ENCODE assay signal across 18 mouse cellular contexts in the genomic region with DNA sequence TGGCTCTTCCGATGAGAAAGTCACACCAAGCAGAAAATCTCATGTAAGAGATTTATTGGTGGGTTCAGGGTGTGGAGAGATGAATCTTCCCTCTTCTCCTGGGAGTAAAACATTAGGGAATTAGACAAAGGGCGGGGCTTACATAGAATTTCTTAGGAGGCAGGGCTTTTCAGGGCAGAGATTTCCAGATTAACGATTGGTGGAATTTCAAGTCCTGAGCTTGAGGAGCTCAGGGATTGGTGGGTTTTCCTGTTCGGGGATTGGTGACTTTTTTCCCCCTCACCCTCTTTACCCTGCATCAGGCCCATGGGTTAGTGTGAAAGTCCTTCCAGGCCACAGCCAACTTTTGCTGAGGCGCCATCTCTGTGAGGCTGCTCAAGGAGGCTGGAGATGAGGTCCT. TPM values are rescaled to one million over a fixed set of nuclear protein-coding genes. Genes with fewer than 3 reads are reported as not detected.
DNase-seq lines count a peak whose midpoint lies in the region; ATAC-seq and TF ChIP-seq lines count a peak whose summit lies in the region.
"Had no signal": no experiment of that assay in that cellular context is flagged by ENCODE, and none has a peak within 500 bp of the region (broad histone marks: within the 10 kb centered on the region; RNA-seq: fewer than 3 reads in every experiment).

No protein-coding gene starts in this region.

- H3K36me3 ChIP-seq in forebrain, embryonic 13.5 days (ENCODE audit: poor library complexity, severe bottlenecking): peaks cover 11% of the 10 kb centered on the region
- H3K36me3 ChIP-seq in forebrain, embryonic 16.5 days (ENCODE audit: control insufficient read depth, insufficient read depth): peaks cover 6% of the 10 kb centered on the region; the same call in 1 of the 2 replicates
- peaks cover 12% of the 10 kb centered on the region for H3K36me3 ChIP-seq in midbrain, embryonic 12.5 days
- H3K36me3 ChIP-seq in midbrain, postnatal 0 days (ENCODE audit: insufficient read depth, low read length): peaks cover 7% of the 10 kb centered on the region
- H3K36me3 ChIP-seq in hindbrain, postnatal 0 days (ENCODE audit: insufficient read depth, low read length): peaks cover 6% of the 10 kb centered on the region; the same call in 1 of the 2 replicates

- no peaks in the 10 kb centered on the region for H3K9me3 ChIP-seq in forebrain, embryonic 13.5 days (replicated peaks)
- no peaks in the 10 kb centered on the region for H3K9me3 ChIP-seq in forebrain, embryonic 16.5 days (ENCODE audit: control insufficient read depth, low read length)
- no peaks in the 10 kb centered on the region for H3K9me3 ChIP-seq in midbrain, embryonic 12.5 days
- H3K9me3 ChIP-seq in midbrain, postnatal 0 days (ENCODE audit: low read length): no peaks in the 10 kb centered on the region
- H3K9me3 ChIP-seq in hindbrain, postnatal 0 days (ENCODE audit: low read length): no peaks in the 10 kb centered on the region
- H3K9me3 ChIP-seq: embryonic facial prominence, embryonic 12.5 days had no signal

- no peak for TF ChIP-seq CTCF in midbrain, postnatal 0 days (IDR thresholded peaks at IDR 0.05)
- TF ChIP-seq CTCF in hindbrain, postnatal 0 days (IDR thresholded peaks at IDR 0.05; ENCODE audit: low read depth): no peak

- H3K4me2 ChIP-seq in forebrain, embryonic 13.5 days: no peak overlapping the region
- no peak overlapping the region for H3K4me2 ChIP-seq in forebrain, embryonic 16.5 days (ENCODE audit: low read length)
- H3K4me2 ChIP-seq in midbrain, embryonic 12.5 days (replicated peaks): no peak overlapping the region
- H3K4me2 ChIP-seq in midbrain, postnatal 0 days (ENCODE audit: low read depth, low read length, poor library complexity, severe bottlenecking): no peak overlapping the region
- H3K4me2 ChIP-seq in hindbrain, postnatal 0 days (ENCODE audit: low read depth, low read length): no peak overlapping the region

- H3K27me3 ChIP-seq in forebrain, embryonic 13.5 days: no peaks in the 10 kb centered on the region
- no peaks in the 10 kb centered on the region for H3K27me3 ChIP-seq in forebrain, embryonic 16.5 days (replicated peaks; ENCODE audit: control insufficient read depth, insufficient read depth, low read length)
- H3K27me3 ChIP-seq in midbrain, embryonic 12.5 days: no peaks in the 10 kb centered on the region
- H3K27me3 ChIP-seq in midbrain, postnatal 0 days (ENCODE audit: insufficient read depth, low read length): no peaks in the 10 kb centered on the region
- no peaks in the 10 kb centered on the region for H3K27me3 ChIP-seq in hindbrain, postnatal 0 days (ENCODE audit: insufficient read depth, low read length)
- H3K27me3 ChIP-seq: embryonic facial prominence, embryonic 12.5 days had no signal

- H3K4me3 ChIP-seq in forebrain, embryonic 13.5 days: no peak overlapping the region
- no peak overlapping the region for H3K4me3 ChIP-seq in forebrain, embryonic 16.5 days (replicated peaks; ENCODE audit: low read length)
- H3K4me3 ChIP-seq in midbrain, embryonic 12.5 days: no peak overlapping the region
- H3K4me3 ChIP-seq in midbrain, postnatal 0 days (ENCODE audit: low read depth, low read length): no peak overlapping the region
- no peak overlapping the region for H3K4me3 ChIP-seq in hindbrain, postnatal 0 days (ENCODE audit: low read length)

- H3K27ac ChIP-seq in forebrain, embryonic 13.5 days: no peak overlapping the region
- H3K27ac ChIP-seq in forebrain, embryonic 16.5 days (ENCODE audit: low read length): no peak overlapping the region
- H3K27ac ChIP-seq in midbrain, embryonic 12.5 days (replicated peaks): no peak overlapping the region
- H3K27ac ChIP-seq in midbrain, postnatal 0 days (ENCODE audit: low read depth, low read length): no peak overlapping the region; the same call in 1 of the 2 replicates
- peak overlapping the region; percentile 21; the same call in 1 of the 2 replicates for H3K27ac ChIP-seq in hindbrain, postnatal 0 days
- H3K27ac ChIP-seq: embryonic facial prominence, embryonic 12.5 days had no signal

- ATAC-seq in forebrain, embryonic 13.5 days: no peak
- no peak for ATAC-seq in forebrain, embryonic 16.5 days
- no peak for ATAC-seq in midbrain, embryonic 12.5 days (ENCODE audit: low FRiP score, low read depth)
- no peak for ATAC-seq in midbrain, postnatal 0 days (ENCODE audit: low FRiP score)
- no peak for ATAC-seq in hindbrain, postnatal 0 days

- 0 out of 2 replicates have a peak overlapping the region, but pooled peaks have one; percentile 9 for H3K9ac ChIP-seq in forebrain, embryonic 13.5 days
- no peak overlapping the region for H3K9ac ChIP-seq in forebrain, embryonic 16.5 days (replicated peaks; ENCODE audit: low read depth, low read length)
- 0 out of 2 replicates have a peak overlapping the region, but pooled peaks have one; percentile 32 for H3K9ac ChIP-seq in midbrain, embryonic 12.5 days (replicated peaks)
- H3K9ac ChIP-seq in midbrain, postnatal 0 days (replicated peaks; ENCODE audit: low read length, poor library complexity, severe bottlenecking): no peak overlapping the region
- H3K9ac ChIP-seq in hindbrain, postnatal 0 days (replicated peaks; ENCODE audit: low read length): no peak overlapping the region
- H3K9ac ChIP-seq: embryonic facial prominence, embryonic 12.5 days had no signal

- no peak for DNase-seq in midbrain, postnatal 0 days (ENCODE audit: low spot score)
- DNase-seq in R1 (ENCODE audit: low read depth, low spot score): peak; percentile 72
- DNase-seq in hindbrain, postnatal 0 days (ENCODE audit: low spot score): no peak
- DNase-seq in kidney, adult 18-20 months: no peak
- DNase-seq in left cerebral cortex, adult 9 months (ENCODE audit: low spot score in 2 of 2): no peak
- DNase-seq: heart, postnatal 10 days; kidney, adult 8-10 months; kidney, postnatal 25 days; layer of hippocampus, adult 9-11 months; lung, postnatal 10 days; right cerebral cortex, adult 18-20 months; thymus, postnatal 25 days had no signal

- H3K4me1 ChIP-seq in forebrain, embryonic 13.5 days: peaks cover 29% of the 10 kb centered on the region
- peaks cover 23% of the 10 kb centered on the region for H3K4me1 ChIP-seq in forebrain, embryonic 16.5 days (replicated peaks; ENCODE audit: control insufficient read depth, insufficient read depth, low read length)
- peaks cover 26% of the 10 kb centered on the region for H3K4me1 ChIP-seq in midbrain, embryonic 12.5 days
- peaks cover 13% of the 10 kb centered on the region for H3K4me1 ChIP-seq in midbrain, postnatal 0 days (ENCODE audit: insufficient read depth, low read length)
- peaks cover 6% of the 10 kb centered on the region for H3K4me1 ChIP-seq in hindbrain, postnatal 0 days (ENCODE audit: insufficient read depth, low read length)

- WGBS in forebrain, embryonic 13.5 days: 75% methylated on average over 5 of the region's 5 CpGs
- WGBS in forebrain, embryonic 16.5 days: 81% methylated on average over 5 of the region's 5 CpGs
- WGBS in midbrain, embryonic 12.5 days: 75% methylated on average over 5 of the region's 5 CpGs
- 84% methylated on average over 5 of the region's 5 CpGs for WGBS in midbrain, postnatal 0 days
- WGBS in hindbrain, postnatal 0 days: 75% methylated on average over 5 of the region's 5 CpGs

RNA-seq across cellular contexts. Expression of a gene that starts 1.1 kb away (rescaled TPM):
- 55.8 and 60.5 TPM in 2 replicates for polyA plus RNA-seq in forebrain, embryonic 13.5 days (2015; fragmentation: Nextera tagmentation; extraction: Ambion mirVana)
- polyA plus RNA-seq in forebrain, embryonic 16.5 days (2015; fragmentation: Nextera tagmentation; extraction: Ambion mirVana): 69.4 and 70.4 TPM in 2 replicates
- polyA plus RNA-seq in midbrain, embryonic 12.5 days (2016; fragmentation: Nextera tagmentation; extraction: Ambion mirVana): 56.9 and 58.3 TPM in 2 replicates
- total RNA-seq in midbrain, postnatal 0 days (2014; rRNA removed): 59.9 and 67.1 TPM in 2 replicates
- polyA plus RNA-seq in midbrain, postnatal 0 days (2015; fragmentation: Nextera tagmentation; extraction: Ambion mirVana): 35.2 and 35.8 TPM in 2 replicates
- 73.5 and 79.1 TPM in 2 replicates for total RNA-seq in hindbrain, postnatal 0 days (2014; rRNA removed)
- 36.4 and 36.9 TPM in 2 replicates for polyA plus RNA-seq in hindbrain, postnatal 0 days (2015; fragmentation: Nextera tagmentation; extraction: Ambion mirVana)

RNA-seq across cellular contexts. Expression of a gene that starts 8.7 kb away (rescaled TPM):
- 273 and 305 TPM in 2 replicates for polyA plus RNA-seq in forebrain, embryonic 13.5 days (2015; fragmentation: Nextera tagmentation; extraction: Ambion mirVana)
- polyA plus RNA-seq in forebrain, embryonic 16.5 days (2015; fragmentation: Nextera tagmentation; extraction: Ambion mirVana): 325 and 344 TPM in 2 replicates
- polyA plus RNA-seq in midbrain, embryonic 12.5 days (2016; fragmentation: Nextera tagmentation; extraction: Ambion mirVana): 262 and 271 TPM in 2 replicates
- total RNA-seq in midbrain, postnatal 0 days (2014; rRNA removed): 216 and 236 TPM in 2 replicates
- polyA plus RNA-seq in midbrain, postnatal 0 days (2015; fragmentation: Nextera tagmentation; extraction: Ambion mirVana): 325 and 348 TPM in 2 replicates
- total RNA-seq in hindbrain, postnatal 0 days (2014; rRNA removed): 264 and 279 TPM in 2 replicates
- polyA plus RNA-seq in hindbrain, postnatal 0 days (2015; fragmentation: Nextera tagmentation; extraction: Ambion mirVana): 275 and 290 TPM in 2 replicates

RNA-seq across cellular contexts. Expression of a gene that starts 30.0 kb away (rescaled TPM):
- 0.30 and 0.42 TPM in 2 replicates for polyA plus RNA-seq in forebrain, embryonic 13.5 days (2015; fragmentation: Nextera tagmentation; extraction: Ambion mirVana)
- polyA plus RNA-seq in forebrain, embryonic 16.5 days (2015; fragmentation: Nextera tagmentation; extraction: Ambion mirVana): 0.17 and 0.66 TPM in 2 replicates
- polyA plus RNA-seq in midbrain, embryonic 12.5 days (2016; fragmentation: Nextera tagmentation; extraction: Ambion mirVana): 0.22 and 0.28 TPM in 2 replicates
- 0.28 and 1.6 TPM in 2 replicates for total RNA-seq in midbrain, postnatal 0 days (2014; rRNA removed)
- 0.62 and 0.81 TPM in 2 replicates for polyA plus RNA-seq in midbrain, postnatal 0 days (2015; fragmentation: Nextera tagmentation; extraction: Ambion mirVana)
- total RNA-seq in hindbrain, postnatal 0 days (2014; rRNA removed): 0.61 and 1.0 TPM in 2 replicates
- polyA plus RNA-seq in hindbrain, postnatal 0 days (2015; fragmentation: Nextera tagmentation; extraction: Ambion mirVana): 0.59 and 0.71 TPM in 2 replicates
- total RNA-seq: megakaryocyte-erythroid progenitor cell, adult 5-6 weeks; MEL had no signal

RNA-seq across cellular contexts. Expression of a gene that starts 31.5 kb away (rescaled TPM):
- polyA plus RNA-seq in forebrain, embryonic 13.5 days (2015; fragmentation: Nextera tagmentation; extraction: Ambion mirVana): 33.4 and 37.8 TPM in 2 replicates
- 48.1 and 54.0 TPM in 2 replicates for polyA plus RNA-seq in forebrain, embryonic 16.5 days (2015; fragmentation: Nextera tagmentation; extraction: Ambion mirVana)
- polyA plus RNA-seq in midbrain, embryonic 12.5 days (2016; fragmentation: Nextera tagmentation; extraction: Ambion mirVana): 33.1 and 34.9 TPM in 2 replicates
- total RNA-seq in midbrain, postnatal 0 days (2014; rRNA removed): 115 and 122 TPM in 2 replicates
- 50.2 and 54.7 TPM in 2 replicates for polyA plus RNA-seq in midbrain, postnatal 0 days (2015; fragmentation: Nextera tagmentation; extraction: Ambion mirVana)
- 118 and 126 TPM in 2 replicates for total RNA-seq in hindbrain, postnatal 0 days (2014; rRNA removed)
- 40.6 and 41.9 TPM in 2 replicates for polyA plus RNA-seq in hindbrain, postnatal 0 days (2015; fragmentation: Nextera tagmentation; extraction: Ambion mirVana)

RNA-seq across cellular contexts. Expression of a gene that starts 37.0 kb away (rescaled TPM):
- 200 and 211 TPM in 2 replicates for polyA plus RNA-seq in forebrain, embryonic 13.5 days (2015; fragmentation: Nextera tagmentation; extraction: Ambion mirVana)
- 210 and 213 TPM in 2 replicates for polyA plus RNA-seq in forebrain, embryonic 16.5 days (2015; fragmentation: Nextera tagmentation; extraction: Ambion mirVana)
- polyA plus RNA-seq in midbrain, embryonic 12.5 days (2016; fragmentation: Nextera tagmentation; extraction: Ambion mirVana): 245 and 248 TPM in 2 replicates
- 256 and 261 TPM in 2 replicates for total RNA-seq in midbrain, postnatal 0 days (2014; rRNA removed)
- 210 and 218 TPM in 2 replicates for polyA plus RNA-seq in midbrain, postnatal 0 days (2015; fragmentation: Nextera tagmentation; extraction: Ambion mirVana)
- 297 and 309 TPM in 2 replicates for total RNA-seq in hindbrain, postnatal 0 days (2014; rRNA removed)
- polyA plus RNA-seq in hindbrain, postnatal 0 days (2015; fragmentation: Nextera tagmentation; extraction: Ambion mirVana): 196 and 204 TPM in 2 replicates

Comparison
In these comparisons a context has a peak if more than half of its experiments do, and no peak if none do; other contexts are left out.
1. H3K9ac ChIP-seq: peak in forebrain, embryonic 13.5 days (single experiment) and midbrain, embryonic 12.5 days (single experiment); none in forebrain, embryonic 16.5 days (single experiment), midbrain, postnatal 0 days (single experiment) and hindbrain, postnatal 0 days (single experiment).